Mouse (Mus musculus): ENCODE results near the gene Sall1. TPM values are rescaled to one million over a fixed set of nuclear protein-coding genes. Genes with fewer than 3 reads are reported as not detected.

Sall1 gene
- polyA plus RNA-seq, 1 experiment from 2014 or later = 38.7 TPM

Small RNAs within 50 kb of the gene (microRNA-seq; reads per million reads assigned to microRNA genes)
- not detected for gene Mir8110
